Mouse (Mus musculus) liver, adult 2 months (tissue): ENCODE data around the gene Hopx. TPM values are rescaled to one million over a fixed set of nuclear protein-coding genes. Genes with fewer than 3 reads are reported as not detected.

ENCODE experiments used
- DNase-seq: peaks from one replicate; pipeline ENCODE4 v3.0.0-alpha.2; 2011; ENCODE audit warnings: low read depth, low spot score; ENCODE audit errors: extremely low read depth
- H3K27ac ChIP-seq: fragments of 200-500 bp; replicated peaks from 2 replicates; pipeline ENCODE4 v1.5.1; 2012; ENCODE audit warnings: low read depth, mild to moderate bottlenecking, control low read depth, inconsistent platforms, low read length; ENCODE audit not compliant: insufficient read depth
- H3K27me3 ChIP-seq: fragments of 200-500 bp; 2 replicates; pipeline ENCODE4 v1.6.1; 2012; ENCODE audit warnings: mild to moderate bottlenecking, moderate library complexity, low read length, inconsistent platforms; ENCODE audit not compliant: control insufficient read depth, insufficient read depth
- H3K36me3 ChIP-seq: fragments of 200-500 bp; 2 replicates; pipeline ENCODE4 v1.6.1; 2012; ENCODE audit warnings: low read length, inconsistent platforms; ENCODE audit not compliant: control insufficient read depth, insufficient read depth
- H3K4me1 ChIP-seq: fragments of 200-500 bp; 2 replicates; pipeline ENCODE4 v1.6.1; 2011; ENCODE audit warnings: low read length; ENCODE audit not compliant: control insufficient read depth, insufficient read depth
- H3K4me3 ChIP-seq: fragments of 200-500 bp; 2 replicates; pipeline ENCODE4 v1.5.1; 2011; ENCODE audit warnings: low read depth, mild to moderate bottlenecking, control low read depth, low read length, moderate library complexity; ENCODE audit not compliant: insufficient read depth
- H3K79me2 ChIP-seq: fragments of 200-500 bp; 2 replicates; pipeline ENCODE4 v1.6.1; 2012; ENCODE audit warnings: inconsistent platforms, mild to moderate bottlenecking, low read length, moderate library complexity; ENCODE audit not compliant: control insufficient read depth, insufficient read depth
- H3K9ac ChIP-seq: fragments of 200-500 bp; 2 replicates; pipeline ENCODE4 v1.6.1; 2012; ENCODE audit warnings: low read depth, mild to moderate bottlenecking, control low read depth, inconsistent platforms, low read length
- CTCF ChIP-seq: fragments of 200-500 bp; IDR thresholded peaks from 2 replicates; pipeline ENCODE4 v1.5.1; 2011; ENCODE audit warnings: low read depth, low read length, control low read depth
- POLR2A ChIP-seq: fragments of 200-500 bp; IDR thresholded peaks from 2 replicates; pipeline ENCODE4 v1.6.1; 2011; ENCODE audit warnings: low read length, control low read depth; ENCODE audit not compliant: insufficient read depth; ENCODE audit errors: extremely low read depth
- WGBS: fragments of 180-500 bp; shearing (Covaris S2); methylation state at CpG from one replicate; pipeline ENCODE4 v1.1.7; 2018; 5-methylcytosine and 5-hydroxymethylcytosine counted together
- polyA plus RNA-seq: library from polyadenylated mRNA; depleted of rRNA; stranded (reverse); fragments of >200 nt; gene quantifications from 2 replicates; pipeline ENCODE4 v1.2.3, GENCODE M21; 2012
- total RNA-seq: library from RNA; depleted of rRNA; stranded (reverse); fragments of >200 nt; gene quantifications from 2 replicates; pipeline ENCODE4 v1.2.3, GENCODE M21; 2014

Gene Hopx
- total and polyA plus RNA-seq, 2 experiments, result 77.2 to 84.9 TPM

GRCm38 (mm10) chr5:77070987-77071386, 43.9 kb downstream of the Hopx start:
- H3K79me2 ChIP-seq, result no peaks in the 10 kb centered on the region
- H3K36me3 ChIP-seq, result no peaks in the 10 kb centered on the region
- no peaks in the 10 kb centered on the region for H3K4me1 ChIP-seq
- no peak overlapping the region for H3K4me3 ChIP-seq
- H3K9ac ChIP-seq, result no peak overlapping the region
- H3K27me3 ChIP-seq, result no peaks in the 10 kb centered on the region
- no peak for DNase-seq
- TF ChIP-seq POLR2A (no peak), CTCF (no peak)
- H3K27ac ChIP-seq, result no peak overlapping the region
- WGBS, result 91% methylated on average over 2 of the region's 2 CpGs

DNA sequence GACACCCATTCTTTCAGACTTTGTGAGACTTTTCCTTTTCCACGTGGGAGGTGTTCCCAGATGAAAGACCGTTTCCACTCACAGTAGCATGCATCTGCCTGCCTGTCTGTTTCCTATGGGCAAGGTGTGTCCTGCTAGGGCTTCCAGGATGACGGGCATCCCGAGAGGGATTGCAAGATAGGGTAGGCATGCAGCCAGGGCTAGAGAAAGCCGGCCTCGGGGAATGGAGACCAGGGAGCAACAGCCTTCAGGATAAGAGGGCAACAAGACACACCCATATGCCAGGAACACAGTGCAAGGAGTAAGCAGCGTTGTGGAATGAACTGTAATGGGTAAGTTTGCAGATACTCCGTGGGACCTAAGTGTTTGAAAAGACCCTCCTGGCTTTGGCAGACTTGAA, 47.6 kb downstream of the Hopx start:
- Histone ChIP-seq H3K27ac (no peak overlapping the region), H3K4me3 (no peak overlapping the region), H3K79me2 (no peaks in the 10 kb centered on the region), H3K9ac (no peak overlapping the region), H3K36me3 (no peaks in the 10 kb centered on the region), H3K27me3 (no peaks in the 10 kb centered on the region), H3K4me1 (no peaks in the 10 kb centered on the region)
- 66% methylated on average over 8 of the region's 8 CpGs for WGBS
- TF ChIP-seq POLR2A (no peak), CTCF (no peak)
- no peak for DNase-seq

DNA sequence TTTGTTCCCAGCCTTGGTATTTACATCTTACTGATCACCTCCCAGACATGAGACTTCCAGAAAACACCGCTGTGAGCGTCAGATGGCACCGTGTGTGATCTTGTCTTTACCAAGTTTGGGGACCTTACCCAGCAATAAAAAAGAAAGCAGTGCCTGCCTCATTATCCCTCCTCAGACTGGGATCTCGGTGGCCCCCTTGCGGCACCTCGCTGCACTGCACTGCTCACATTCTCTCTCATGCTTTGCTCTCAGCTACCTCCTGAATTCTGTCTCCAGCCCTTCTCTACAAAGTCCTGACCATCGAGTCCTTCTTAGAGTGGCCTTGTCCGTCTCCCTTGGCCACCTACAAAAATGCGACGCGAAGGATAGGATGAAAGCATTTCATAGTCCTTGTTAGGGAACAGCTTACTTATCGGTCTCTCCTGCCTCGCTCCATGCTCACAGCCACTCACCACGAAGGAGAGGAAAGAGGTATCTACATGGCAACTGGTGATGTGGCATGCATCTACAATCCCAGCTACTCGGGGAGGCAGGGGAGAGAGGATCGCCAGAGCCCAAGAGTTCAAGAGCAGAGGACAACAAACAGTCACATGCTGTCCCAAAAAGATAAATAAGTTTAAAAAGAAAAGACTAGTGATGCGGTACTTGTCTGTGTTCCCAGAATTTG, 53.4 kb downstream of the Hopx start:
- H3K27ac ChIP-seq, result no peak overlapping the region
- H3K79me2 ChIP-seq, result no peaks in the 10 kb centered on the region
- H3K4me1 ChIP-seq, result no peaks in the 10 kb centered on the region
- H3K9ac ChIP-seq, result no peak overlapping the region
- H3K4me3 ChIP-seq, result no peak overlapping the region; the same call in 1 of the 2 replicates
- no peak for DNase-seq
- TF ChIP-seq CTCF, result peak; percentile 91
- no peak for TF ChIP-seq POLR2A
- WGBS, result 32% methylated on average over 17 of the region's 17 CpGs
- no peaks in the 10 kb centered on the region for H3K36me3 ChIP-seq
- no peaks in the 10 kb centered on the region for H3K27me3 ChIP-seq

GRCm38 (mm10) chr5:77060363-77060762, 54.6 kb downstream of the Hopx start:
- 45% methylated on average over 10 of the region's 10 CpGs for WGBS
- no peaks in the 10 kb centered on the region for H3K36me3 ChIP-seq

GRCm38 (mm10) chr5:77056881-77057440, 58.0 kb downstream of the Hopx start:
- no peaks in the 10 kb centered on the region for H3K36me3 ChIP-seq
- H3K9ac ChIP-seq, result no peak overlapping the region
- WGBS, result 81% methylated on average over 12 of the region's 12 CpGs
- H3K27ac ChIP-seq, result no peak overlapping the region
- no peak overlapping the region for H3K4me3 ChIP-seq
- H3K79me2 ChIP-seq, result no peaks in the 10 kb centered on the region
- H3K4me1 ChIP-seq, result no peaks in the 10 kb centered on the region
- TF ChIP-seq CTCF (no peak), POLR2A (no peak)
- no peaks in the 10 kb centered on the region for H3K27me3 ChIP-seq
- DNase-seq, result no peak

More at GRCm38 (mm10) chr5:77060363-77060762, 54.6 kb downstream of the Hopx start:
- no peak overlapping the region for H3K4me3 ChIP-seq
- no peaks in the 10 kb centered on the region for H3K79me2 ChIP-seq
- no peak overlapping the region for H3K9ac ChIP-seq
- DNase-seq, result no peak
- no peaks in the 10 kb centered on the region for H3K4me1 ChIP-seq
- no peak overlapping the region for H3K27ac ChIP-seq
- H3K27me3 ChIP-seq, result no peaks in the 10 kb centered on the region
- TF ChIP-seq POLR2A (no peak), CTCF (no peak)

DNA sequence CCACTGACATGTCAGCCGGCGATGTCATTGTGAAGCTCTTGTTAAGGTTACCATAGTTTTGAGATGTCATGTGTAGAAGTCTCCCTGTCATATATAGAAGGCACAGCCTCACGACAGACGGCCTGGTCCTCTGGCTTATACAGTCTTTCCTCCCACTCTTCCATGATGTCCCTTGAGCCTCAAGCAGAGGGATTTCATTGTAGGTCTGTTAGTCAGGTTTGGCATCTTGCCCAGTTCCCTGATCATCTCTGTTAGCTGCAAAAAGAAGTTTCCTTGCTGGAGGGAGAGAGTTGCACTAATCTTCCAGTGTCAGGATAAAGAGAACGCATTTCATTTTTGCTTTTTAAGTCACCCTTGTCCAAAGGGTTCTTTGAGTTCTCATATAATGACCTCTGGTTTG, 62.3 kb downstream of the Hopx start:
- Histone ChIP-seq H3K4me3 (no peak overlapping the region), H3K9ac (no peak overlapping the region), H3K27ac (no peak overlapping the region), H3K4me1 (no peaks in the 10 kb centered on the region), H3K36me3 (no peaks in the 10 kb centered on the region), H3K27me3 (no peaks in the 10 kb centered on the region), H3K79me2 (no peaks in the 10 kb centered on the region)
- WGBS, result 93% methylated on average over 5 of the region's 5 CpGs
- DNase-seq, result no peak
- TF ChIP-seq CTCF, result no peak
- no peak for TF ChIP-seq POLR2A
